In the genomic region with DNA sequence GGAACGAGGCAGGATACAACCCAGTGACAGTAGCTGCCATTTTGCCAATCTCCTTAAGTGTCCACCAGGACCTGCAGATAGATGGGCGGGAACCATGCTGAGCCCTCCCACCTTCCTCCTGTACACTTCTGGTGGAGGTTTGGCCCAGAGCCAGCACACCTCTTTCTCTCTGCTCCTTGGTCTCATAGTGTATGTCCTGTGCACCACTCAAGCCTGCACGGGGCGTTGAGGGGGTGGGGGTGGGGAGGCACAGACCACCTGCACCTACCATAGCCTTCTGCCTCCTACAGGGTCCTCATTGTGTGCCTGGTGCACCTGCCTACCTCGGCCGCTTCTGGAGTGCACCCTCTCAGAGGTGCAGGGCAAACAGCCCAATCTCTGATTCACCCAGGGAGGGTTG, we compare ENCODE assay signal across 42 mouse cellular contexts. TPM values are rescaled to one million over a fixed set of nuclear protein-coding genes. Genes with fewer than 3 reads are reported as not detected.
DNase-seq lines count a peak whose midpoint lies in the region; ATAC-seq and TF ChIP-seq lines count a peak whose summit lies in the region.
"Had no signal": no experiment of that assay in that cellular context is flagged by ENCODE, and none has a peak within 500 bp of the region (broad histone marks: within the 10 kb centered on the region; RNA-seq: fewer than 3 reads in every experiment).

No protein-coding gene starts in this region.

- 66% methylated on average over 6 of the region's 6 CpGs for WGBS in hindbrain, embryonic 16.5 days
- WGBS in hindbrain, postnatal 0 days: 47% methylated on average over 6 of the region's 6 CpGs
- 37% methylated on average over 6 of the region's 6 CpGs for WGBS in lung, embryonic 15.5 days
- 54% methylated on average over 6 of the region's 6 CpGs for WGBS in stomach, embryonic 14.5 days

- no peak overlapping the region for H3K4me2 ChIP-seq in hindbrain, embryonic 16.5 days (ENCODE audit: low read length)
- H3K4me2 ChIP-seq in hindbrain, postnatal 0 days (ENCODE audit: low read depth, low read length): no peak overlapping the region
- H3K4me2 ChIP-seq in lung, embryonic 15.5 days: no peak overlapping the region
- H3K4me2 ChIP-seq in stomach, embryonic 14.5 days (replicated peaks; ENCODE audit: low read depth, low read length): no peak overlapping the region
- H3K4me2 ChIP-seq: forebrain, embryonic 13.5 days; heart, embryonic 11.5 days; liver, embryonic 15.5 days had no signal

- no peak for DNase-seq in hindbrain, postnatal 0 days (ENCODE audit: low spot score)
- no peak for DNase-seq in lung, postnatal 14 days
- DNase-seq in R1 (ENCODE audit: low read depth, low spot score): peak; percentile 55
- DNase-seq in adrenal gland, postnatal 4 days (ENCODE audit: low spot score in 2 of 2): no peak
- DNase-seq in gastrocnemius, adult 2 months: no peak
- DNase-seq: adrenal gland, postnatal 14 days; B cell, adult 2 months; cerebellum, adult 11-12 months; cerebellum, adult 9-11 months; embryo, embryonic 11 days; gastrocnemius, postnatal 36 days; heart, adult 18-20 months; heart, postnatal 36 days; kidney, adult 9 months; kidney, postnatal 14 days; left cerebral cortex, postnatal 4 days; right cerebral cortex, postnatal 25 days; thymus, postnatal 14 days had no signal

- H3K9ac ChIP-seq in hindbrain, embryonic 16.5 days (ENCODE audit: low read depth, low read length): no peak overlapping the region
- no peak overlapping the region for H3K9ac ChIP-seq in hindbrain, postnatal 0 days (replicated peaks; ENCODE audit: low read length)
- H3K9ac ChIP-seq in lung, embryonic 15.5 days: no peak overlapping the region
- no peak overlapping the region for H3K9ac ChIP-seq in stomach, embryonic 14.5 days (replicated peaks; ENCODE audit: low read depth, low read length)
- H3K9ac ChIP-seq: forebrain, embryonic 13.5 days; hindbrain, embryonic 14.5 days; liver, embryonic 15.5 days had no signal

- no peaks in the 10 kb centered on the region for H3K9me3 ChIP-seq in hindbrain, embryonic 16.5 days (ENCODE audit: control insufficient read depth, low read length)
- no peaks in the 10 kb centered on the region for H3K9me3 ChIP-seq in hindbrain, postnatal 0 days (ENCODE audit: low read length)
- H3K9me3 ChIP-seq in lung, embryonic 15.5 days: no peaks in the 10 kb centered on the region
- H3K9me3 ChIP-seq in stomach, embryonic 14.5 days (ENCODE audit: control insufficient read depth, low read depth, low read length): no peaks in the 10 kb centered on the region
- H3K9me3 ChIP-seq: forebrain, embryonic 13.5 days; liver, embryonic 15.5 days; midbrain, embryonic 10.5 days had no signal

- ATAC-seq in hindbrain, embryonic 16.5 days: 0 out of 2 replicates have a peak, but pooled peaks have one; percentile 28
- ATAC-seq in hindbrain, postnatal 0 days: no peak
- ATAC-seq in lung, embryonic 15.5 days (ENCODE audit: borderline replicate concordance, extremely low read depth, low FRiP score, low TSS enrichment): peak; percentile 73; the same call in 1 of the 2 replicates
- 0 out of 2 replicates have a peak, but pooled peaks have one; percentile 14 for ATAC-seq in stomach, embryonic 14.5 days (ENCODE audit: insufficient number of reproducible peaks, insufficient read depth, low FRiP score, low read depth)
- ATAC-seq: lung, postnatal 0 days had no signal

- H3K4me1 ChIP-seq in hindbrain, embryonic 16.5 days (ENCODE audit: control insufficient read depth, insufficient read depth, low read depth, low read length): peaks cover 11% of the 10 kb centered on the region
- H3K4me1 ChIP-seq in hindbrain, postnatal 0 days (ENCODE audit: insufficient read depth, low read length): peaks cover 8% of the 10 kb centered on the region; the same call in 1 of the 2 replicates
- peaks cover 19% of the 10 kb centered on the region for H3K4me1 ChIP-seq in lung, embryonic 15.5 days
- no peaks in the 10 kb centered on the region for H3K4me1 ChIP-seq in stomach, embryonic 14.5 days (ENCODE audit: control insufficient read depth, insufficient read depth, low read length)
- H3K4me1 ChIP-seq: liver, embryonic 15.5 days had no signal

- intact Hi-C loops in gastrocnemius, adult 2 months (cut with DNase I): no loop called here

- TF ChIP-seq CTCF in hindbrain, postnatal 0 days (IDR thresholded peaks at IDR 0.05; ENCODE audit: low read depth): no peak
- no peak for TF ChIP-seq CTCF in gastrocnemius, adult 2 months (IDR thresholded peaks at IDR 0.05)

- H3K36me3 ChIP-seq in hindbrain, embryonic 16.5 days (ENCODE audit: control insufficient read depth, insufficient read depth, low read length): no peaks in the 10 kb centered on the region
- no peaks in the 10 kb centered on the region for H3K36me3 ChIP-seq in hindbrain, postnatal 0 days (ENCODE audit: insufficient read depth, low read length)
- H3K36me3 ChIP-seq in lung, embryonic 15.5 days: no peaks in the 10 kb centered on the region
- H3K36me3 ChIP-seq in stomach, embryonic 14.5 days (ENCODE audit: control insufficient read depth, insufficient read depth, low read length): no peaks in the 10 kb centered on the region
- H3K36me3 ChIP-seq: G1E; liver, embryonic 15.5 days; midbrain, embryonic 10.5 days had no signal

- no peak overlapping the region for H3K27ac ChIP-seq in hindbrain, embryonic 16.5 days (ENCODE audit: low read depth, low read length)
- H3K27ac ChIP-seq in hindbrain, postnatal 0 days: no peak overlapping the region
- H3K27ac ChIP-seq in lung, embryonic 15.5 days: peak overlapping the region; percentile 31; the same call in 1 of the 2 replicates
- H3K27ac ChIP-seq in stomach, embryonic 14.5 days (ENCODE audit: low read length): no peak overlapping the region
- H3K27ac ChIP-seq in gastrocnemius, adult 2 months: no peak overlapping the region
- H3K27ac ChIP-seq: forebrain, embryonic 13.5 days; hindbrain, embryonic 14.5 days; liver, embryonic 15.5 days; midbrain, embryonic 10.5 days had no signal

- H3K27me3 ChIP-seq in hindbrain, embryonic 16.5 days (replicated peaks; ENCODE audit: control insufficient read depth, insufficient read depth, low read length): peaks cover 12% of the 10 kb centered on the region
- H3K27me3 ChIP-seq in hindbrain, postnatal 0 days (ENCODE audit: insufficient read depth, low read length): no peaks in the 10 kb centered on the region
- H3K27me3 ChIP-seq in lung, embryonic 15.5 days: peaks cover 23% of the 10 kb centered on the region
- peaks cover 7% of the 10 kb centered on the region; the same call in 1 of the 2 replicates for H3K27me3 ChIP-seq in stomach, embryonic 14.5 days (ENCODE audit: control insufficient read depth, insufficient read depth, low read length)

- no peak overlapping the region for H3K4me3 ChIP-seq in hindbrain, embryonic 16.5 days (ENCODE audit: low read length)
- no peak overlapping the region for H3K4me3 ChIP-seq in hindbrain, postnatal 0 days (ENCODE audit: low read length)
- H3K4me3 ChIP-seq in lung, embryonic 15.5 days: no peak overlapping the region
- H3K4me3 ChIP-seq in stomach, embryonic 14.5 days (ENCODE audit: low read depth, low read length): no peak overlapping the region
- no peak overlapping the region for H3K4me3 ChIP-seq in gastrocnemius, adult 2 months
- H3K4me3 ChIP-seq: erythroblast, embryonic 14.5 days; forebrain, embryonic 13.5 days; liver, embryonic 15.5 days; midbrain, embryonic 10.5 days had no signal

RNA-seq across cellular contexts. Expression of a gene that starts 4.5 kb away (rescaled TPM):
- not detected in 2 replicates for polyA plus RNA-seq in hindbrain, embryonic 16.5 days (2015; fragmentation: Nextera tagmentation; extraction: Ambion mirVana)
- total RNA-seq in hindbrain, postnatal 0 days (2014; rRNA removed): not detected in 2 replicates
- not detected in 2 replicates for polyA plus RNA-seq in hindbrain, postnatal 0 days (2015; fragmentation: Nextera tagmentation; extraction: Ambion mirVana)
- polyA plus RNA-seq in lung, embryonic 15.5 days (2015; fragmentation: Nextera tagmentation; extraction: Ambion mirVana): not detected in 2 replicates
- polyA plus RNA-seq in stomach, embryonic 14.5 days (2014; fragmentation: Nextera tagmentation; extraction: Ambion mirVana): not detected in 2 replicates
- not detected for total RNA-seq in adrenal gland, postnatal 4 days (2021)
- not detected for total RNA-seq in gastrocnemius, adult 2 months (2021)
- total RNA-seq: adrenal gland, postnatal 14 days; G1E; gastrocnemius, adult 18-20 months; gastrocnemius, postnatal 36 days; heart, adult 18-20 months; heart, postnatal 36 days; layer of hippocampus, postnatal 14 days; left cerebral cortex, adult 8-10 months; left cerebral cortex, postnatal 4 days; liver, adult 2 months; megakaryocyte progenitor cell, adult 5-6 weeks; neutrophil, adult 5-6 weeks had no signal
- polyA plus RNA-seq: embryonic facial prominence, embryonic 14.5 days; erythroblast, embryonic 14.5 days; forebrain, embryonic 13.5 days; frontal cortex, adult 2 months; G1E; heart, embryonic 11.5 days; heart, embryonic 16.5 days; hindbrain, embryonic 14.5 days; intestine, embryonic 14.5 days; liver, adult 2 months; liver, embryonic 15.5 days; lung, postnatal 0 days; midbrain, embryonic 10.5 days; midbrain, embryonic 16.5 days; neural tube, embryonic 11.5 days; urinary bladder, adult 2 months had no signal

RNA-seq across cellular contexts. Expression of a gene that starts 42.0 kb away (rescaled TPM):
- polyA plus RNA-seq in hindbrain, embryonic 16.5 days (2015; fragmentation: Nextera tagmentation; extraction: Ambion mirVana): 19.4 and 23.0 TPM in 2 replicates
- total RNA-seq in hindbrain, postnatal 0 days (2014; rRNA removed): 33.4 and 43.4 TPM in 2 replicates
- polyA plus RNA-seq in hindbrain, postnatal 0 days (2015; fragmentation: Nextera tagmentation; extraction: Ambion mirVana): 13.8 and 15.2 TPM in 2 replicates
- polyA plus RNA-seq in lung, embryonic 15.5 days (2015; fragmentation: Nextera tagmentation; extraction: Ambion mirVana): 4.8 and 5.4 TPM in 2 replicates
- polyA plus RNA-seq in stomach, embryonic 14.5 days (2014; fragmentation: Nextera tagmentation; extraction: Ambion mirVana): 4.6 and 6.4 TPM in 2 replicates
- total RNA-seq in adrenal gland, postnatal 4 days (2021): 10 to 100 TPM; 23.0 to 24.3 TPM
- total RNA-seq in gastrocnemius, adult 2 months (2021): under 1 TPM; 0.23 to 0.47 TPM
- total RNA-seq: neutrophil, adult 5-6 weeks had no signal
- polyA plus RNA-seq: erythroblast, embryonic 14.5 days; G1E had no signal
